Mouse (Mus musculus) hindbrain, embryonic 14.5 days (tissue): ENCODE measurements around the gene Pitpnb. TPM values are rescaled to one million over a fixed set of nuclear protein-coding genes. Genes with fewer than 3 reads are reported as not detected.

Experiments used
- ATAC-seq: fragments of 200-750 bp; cut with Nextera tagmentation; 2 replicates; pipeline ENCODE4 v1.8.0; 2017; ENCODE audit warnings: moderate number of reproducible peaks, mild to moderate bottlenecking, moderate TSS enrichment, moderate library complexity; ENCODE audit not compliant: low FRiP score
- DNase-seq: peaks from one replicate; pipeline ENCODE4 v3.0.0-alpha.2; 2015; ENCODE audit warnings: low spot score
- H3K27ac ChIP-seq: fragments of 300-500 bp; sonication (generic); 2 replicates; pipeline ENCODE4 v1.5.1; 2014; ENCODE audit warnings: mild to moderate bottlenecking, moderate library complexity
- H3K27me3 ChIP-seq: fragments of 300-500 bp; sonication (generic); 2 replicates; pipeline ENCODE4 v1.6.1; 2014; ENCODE audit warnings: mild to moderate bottlenecking, low read length, mixed read lengths; ENCODE audit not compliant: control insufficient read depth, insufficient read depth
- H3K36me3 ChIP-seq: fragments of 300-500 bp; sonication (generic); replicated peaks from 2 replicates; pipeline ENCODE4 v1.6.1; 2014; ENCODE audit not compliant: control insufficient read depth, insufficient read depth
- H3K4me1 ChIP-seq: fragments of 300-500 bp; sonication (generic); replicated peaks from 2 replicates; pipeline ENCODE4 v1.6.1; 2014; ENCODE audit warnings: antibody characterized with exemption, low read length, mixed read lengths; ENCODE audit not compliant: control insufficient read depth, insufficient read depth
- H3K4me2 ChIP-seq: fragments of 300-500 bp; sonication (generic); replicated peaks from 2 replicates; pipeline ENCODE4 v1.6.1; 2014; ENCODE audit warnings: mild to moderate bottlenecking, moderate library complexity
- H3K4me3 ChIP-seq: fragments of 300-500 bp; sonication (generic); replicated peaks from 2 replicates; pipeline ENCODE4 v1.5.1; 2014; ENCODE audit warnings: mild to moderate bottlenecking, low read length
- H3K9ac ChIP-seq: fragments of 300-500 bp; sonication (generic); 2 replicates; pipeline ENCODE4 v1.6.1; 2014
- H3K9me3 ChIP-seq: fragments of 300-500 bp; sonication (generic); 2 replicates; pipeline ENCODE4 v1.6.1; 2016; ENCODE audit warnings: low read length; ENCODE audit not compliant: control insufficient read depth
- WGBS: fragments of 180-500 bp; shearing (Covaris S2); extraction: QIAGEN DNeasy Blood & Tissue Kit; methylation state at CpG from one replicate; pipeline ENCODE4 v1.1.7; 2014; 5-methylcytosine and 5-hydroxymethylcytosine counted together
- polyA plus RNA-seq: library from polyadenylated mRNA; unstranded; fragments of >200 nt; fragmentation: Nextera tagmentation; extraction: Ambion mirVana; gene quantifications from 2 replicates; pipeline ENCODE4 v1.2.1, GENCODE M21; 2014

Pitpnb gene
- polyA plus RNA-seq, 1 experiment from 2014 or later = 95.2 TPM

GRCm38 (mm10) chr5:111416591-111417374 is 86.2 kb downstream of the Pitpnb start, which contains the start of gene Mn1:
Gene Mn1 (plus strand): TSS chr5:111417362.
- peak within 1 kb of the TSS; percentile 89 for H3K27ac ChIP-seq
- no peaks in the 10 kb centered on the region for H3K9me3 ChIP-seq
- peak; percentile 91 for ATAC-seq
- peaks cover 30% of the 10 kb centered on the region for H3K36me3 ChIP-seq
- peak; percentile 92 for DNase-seq
- H3K4me2 ChIP-seq = peak within 1 kb of the TSS; percentile 99
- peak within 1 kb of the TSS; percentile 93 for H3K9ac ChIP-seq
- under 1% methylated on average over 70 of the region's 88 CpGs for WGBS
- peak within 1 kb of the TSS; percentile 92 for H3K4me3 ChIP-seq
- H3K27me3 ChIP-seq = no peaks in the 10 kb centered on the region; the same call in 1 of the 2 replicates
- peaks cover 55% of the 10 kb centered on the region for H3K4me1 ChIP-seq

GRCm38 (mm10) chr5:111417378-111418131 is 87.0 kb downstream of the Pitpnb start:
- DNase-seq = no peak
- H3K4me3 ChIP-seq = peak overlapping the region; percentile 92
- peak overlapping the region; percentile 99 for H3K4me2 ChIP-seq
- H3K36me3 ChIP-seq = peaks cover 34% of the 10 kb centered on the region
- H3K27ac ChIP-seq = peak overlapping the region; percentile 89
- under 1% methylated on average over 86 of the region's 105 CpGs for WGBS
- peaks cover 62% of the 10 kb centered on the region for H3K4me1 ChIP-seq
- H3K9ac ChIP-seq = peak overlapping the region; percentile 93
- H3K9me3 ChIP-seq = no peaks in the 10 kb centered on the region
- no peak for ATAC-seq
- H3K27me3 ChIP-seq = no peaks in the 10 kb centered on the region

- peaks cover 62% of the 10 kb centered on the region for H3K4me1 ChIP-seq
- peak overlapping the region; percentile 99 for H3K4me2 ChIP-seq
- H3K27me3 ChIP-seq = no peaks in the 10 kb centered on the region
- peak overlapping the region; percentile 93 for H3K9ac ChIP-seq
- DNase-seq = no peak
- under 1% methylated on average over 63 of the region's 63 CpGs for WGBS
- ATAC-seq = no peak
- H3K27ac ChIP-seq = peak overlapping the region; percentile 89
- peaks cover 34% of the 10 kb centered on the region for H3K36me3 ChIP-seq
- H3K4me3 ChIP-seq = peak overlapping the region; percentile 92
- H3K9me3 ChIP-seq = no peaks in the 10 kb centered on the region
These were observed 87.9 kb downstream of the Pitpnb start for GRCm38 (mm10) chr5:111418202-111419120.

GRCm38 (mm10) chr5:111419121-111419881 is 88.7 kb downstream of the Pitpnb start:
- no peaks in the 10 kb centered on the region for H3K9me3 ChIP-seq
- peak overlapping the region; percentile 93 for H3K9ac ChIP-seq
- no peaks in the 10 kb centered on the region for H3K27me3 ChIP-seq
- ATAC-seq (no peak), DNase-seq (no peak)
- peak overlapping the region; percentile 89 for H3K27ac ChIP-seq
- H3K4me3 ChIP-seq = peak overlapping the region; percentile 92
- H3K4me2 ChIP-seq = peak overlapping the region; percentile 99
- H3K36me3 ChIP-seq = peaks cover 34% of the 10 kb centered on the region
- peaks cover 65% of the 10 kb centered on the region for H3K4me1 ChIP-seq
- 1% methylated on average over 42 of the region's 42 CpGs for WGBS

GRCm38 (mm10) chr5:111420011-111420691 is 89.6 kb downstream of the Pitpnb start:
- peak overlapping the region; percentile 99 for H3K4me2 ChIP-seq
- H3K9ac ChIP-seq = peak overlapping the region; percentile 93
- H3K27ac ChIP-seq = peak overlapping the region; percentile 89
- peaks cover 34% of the 10 kb centered on the region for H3K36me3 ChIP-seq
- DNase-seq (no peak), ATAC-seq (no peak)
- H3K4me1 ChIP-seq = peaks cover 65% of the 10 kb centered on the region
- H3K27me3 ChIP-seq = no peaks in the 10 kb centered on the region
- WGBS = 1% methylated on average over 53 of the region's 56 CpGs
- peak overlapping the region; percentile 92 for H3K4me3 ChIP-seq
- H3K9me3 ChIP-seq = no peaks in the 10 kb centered on the region

GRCm38 (mm10) chr5:111420896-111421295 is 90.3 kb downstream of the Pitpnb start:
- Histone ChIP-seq H3K9ac (peak overlapping the region; percentile 93), H3K4me2 (peak overlapping the region; percentile 99), H3K4me3 (peak overlapping the region; percentile 92), H3K36me3 (peaks cover 34% of the 10 kb centered on the region), H3K9me3 (no peaks in the 10 kb centered on the region), H3K4me1 (peaks cover 64% of the 10 kb centered on the region), H3K27me3 (no peaks in the 10 kb centered on the region), H3K27ac (peak overlapping the region; percentile 89)
- 14% methylated on average over 22 of the region's 22 CpGs for WGBS
- ATAC-seq (no peak), DNase-seq (no peak)

GRCm38 (mm10) chr5:111421424-111421823 is 90.9 kb downstream of the Pitpnb start:
- Histone ChIP-seq H3K4me2 (peak overlapping the region; percentile 99), H3K9me3 (no peaks in the 10 kb centered on the region), H3K4me3 (peak overlapping the region; percentile 92), H3K27me3 (no peaks in the 10 kb centered on the region), H3K9ac (peak overlapping the region; percentile 93), H3K27ac (peak overlapping the region; percentile 89), H3K4me1 (peaks cover 69% of the 10 kb centered on the region), H3K36me3 (peaks cover 34% of the 10 kb centered on the region)
- 18% methylated on average over 15 of the region's 15 CpGs for WGBS
- ATAC-seq (no peak), DNase-seq (no peak)
